Mouse (Mus musculus): ENCODE measurements around the gene Khdc3. TPM values are rescaled to one million over a fixed set of nuclear protein-coding genes. Genes with fewer than 3 reads are reported as not detected.

Khdc3 gene
- polyA plus RNA-seq, 1 experiment from 2014 or later = not detected

GRCm38 (mm10) chr9:73082291-73083000 is 19.2 kb upstream of the Khdc3 start:
- Histone ChIP-seq H3K27ac (no peak overlapping the region), H3K36me3 (replicated peaks) (no peaks in the 10 kb centered on the region), H3K4me1 (no peaks in the 10 kb centered on the region), H3K9me3 (no peaks in the 10 kb centered on the region), H3K9ac (no peak overlapping the region), H3K4me3 (replicated peaks) (no peak overlapping the region), H3K4me2 (no peak overlapping the region), H3K27me3 (no peaks in the 10 kb centered on the region)
- ATAC-seq (ENCODE audit: low FRiP score) = no peak
- WGBS = 88% methylated on average over 8 of the region's 8 CpGs

- no peak overlapping the region for H3K9ac ChIP-seq
- H3K4me2 ChIP-seq = no peak overlapping the region
- no peak overlapping the region for H3K27ac ChIP-seq
- no peak for ATAC-seq (ENCODE audit: low FRiP score)
- H3K9me3 ChIP-seq = no peaks in the 10 kb centered on the region
- no peaks in the 10 kb centered on the region; the same call in 1 of the 2 replicates for H3K27me3 ChIP-seq
- H3K4me3 ChIP-seq (replicated peaks) = no peak overlapping the region
- H3K36me3 ChIP-seq (replicated peaks) = no peaks in the 10 kb centered on the region
- no peaks in the 10 kb centered on the region for H3K4me1 ChIP-seq
- 82% methylated on average over 6 of the region's 6 CpGs for WGBS
Observed at GRCm38 (mm10) chr9:73083956-73084355, 17.7 kb upstream of the Khdc3 start.

GRCm38 (mm10) chr9:73085845-73086244 is 15.8 kb upstream of the Khdc3 start:
- H3K4me3 ChIP-seq (replicated peaks) = no peak overlapping the region
- H3K27ac ChIP-seq = no peak overlapping the region
- no peaks in the 10 kb centered on the region for H3K9me3 ChIP-seq
- H3K27me3 ChIP-seq = no peaks in the 10 kb centered on the region; the same call in 1 of the 2 replicates
- H3K36me3 ChIP-seq (replicated peaks) = no peaks in the 10 kb centered on the region
- WGBS = 87% methylated on average over 6 of the region's 6 CpGs
- no peaks in the 10 kb centered on the region for H3K4me1 ChIP-seq
- H3K9ac ChIP-seq = no peak overlapping the region
- H3K4me2 ChIP-seq = no peak overlapping the region
- no peak for ATAC-seq (ENCODE audit: low FRiP score)

- 66% methylated on average over 8 of the region's 8 CpGs for WGBS
- no peak for ATAC-seq (ENCODE audit: low FRiP score)
- no peaks in the 10 kb centered on the region; the same call in 1 of the 2 replicates for H3K27me3 ChIP-seq
- no peak overlapping the region for H3K4me2 ChIP-seq
- no peak overlapping the region for H3K27ac ChIP-seq
- no peak overlapping the region for H3K4me3 ChIP-seq (replicated peaks)
- no peaks in the 10 kb centered on the region for H3K9me3 ChIP-seq
- no peak overlapping the region for H3K9ac ChIP-seq
- no peaks in the 10 kb centered on the region for H3K36me3 ChIP-seq (replicated peaks)
- no peaks in the 10 kb centered on the region for H3K4me1 ChIP-seq
Observed at GRCm38 (mm10) chr9:73087121-73087520, 14.5 kb upstream of the Khdc3 start.

GRCm38 (mm10) chr9:73087581-73087980 is 14.1 kb upstream of the Khdc3 start:
- Histone ChIP-seq H3K27me3 (peaks cover under 1% of the 10 kb centered on the region; the same call in 1 of the 2 replicates), H3K4me3 (replicated peaks) (no peak overlapping the region), H3K9ac (no peak overlapping the region), H3K27ac (no peak overlapping the region), H3K36me3 (replicated peaks) (no peaks in the 10 kb centered on the region), H3K9me3 (no peaks in the 10 kb centered on the region), H3K4me1 (no peaks in the 10 kb centered on the region), H3K4me2 (no peak overlapping the region)
- 78% methylated on average over 5 of the region's 5 CpGs for WGBS
- ATAC-seq (ENCODE audit: low FRiP score) = no peak

- Histone ChIP-seq H3K4me2 (no peak overlapping the region), H3K36me3 (replicated peaks) (no peaks in the 10 kb centered on the region), H3K9me3 (no peaks in the 10 kb centered on the region), H3K4me1 (0 out of 2 replicates have a peak, but pooled peaks cover under 1% of the 10 kb centered on the region), H3K9ac (no peak overlapping the region), H3K27me3 (peaks cover 3% of the 10 kb centered on the region; the same call in 1 of the 2 replicates), H3K27ac (no peak overlapping the region), H3K4me3 (replicated peaks) (no peak overlapping the region)
- 84% methylated on average over 16 of the region's 16 CpGs for WGBS
- ATAC-seq (ENCODE audit: low FRiP score) = no peak
Observed at GRCm38 (mm10) chr9:73089222-73089920, 12.3 kb upstream of the Khdc3 start.

- Histone ChIP-seq H3K4me3 (replicated peaks) (no peak overlapping the region), H3K36me3 (replicated peaks) (no peaks in the 10 kb centered on the region), H3K4me1 (peaks cover 5% of the 10 kb centered on the region; the same call in 1 of the 2 replicates), H3K4me2 (no peak overlapping the region), H3K9ac (no peak overlapping the region), H3K27me3 (peaks cover 3% of the 10 kb centered on the region; the same call in 1 of the 2 replicates), H3K27ac (no peak overlapping the region), H3K9me3 (no peaks in the 10 kb centered on the region)
- WGBS = 75% methylated on average over 10 of the region's 10 CpGs
- ATAC-seq (ENCODE audit: low FRiP score) = no peak
Observed at GRCm38 (mm10) chr9:73090121-73090520, 11.5 kb upstream of the Khdc3 start.

GRCm38 (mm10) chr9:73091747-73092146 is 9.9 kb upstream of the Khdc3 start:
- ATAC-seq (ENCODE audit: low FRiP score) = no peak
- 0% methylated on average over 1 of the region's 1 CpGs for WGBS
- Histone ChIP-seq H3K9me3 (no peaks in the 10 kb centered on the region), H3K4me3 (replicated peaks) (no peak overlapping the region), H3K4me1 (peaks cover 5% of the 10 kb centered on the region; the same call in 1 of the 2 replicates), H3K36me3 (replicated peaks) (no peaks in the 10 kb centered on the region), H3K27ac (no peak overlapping the region), H3K27me3 (peaks cover 3% of the 10 kb centered on the region; the same call in 1 of the 2 replicates), H3K4me2 (no peak overlapping the region), H3K9ac (no peak overlapping the region)

GRCm38 (mm10) chr9:73094580-73094979 is 7.1 kb upstream of the Khdc3 start:
- 52% methylated on average over 17 of the region's 17 CpGs for WGBS
- H3K9me3 ChIP-seq = no peaks in the 10 kb centered on the region
- no peak overlapping the region for H3K4me2 ChIP-seq
- peak; percentile 64; the same call in 1 of the 2 replicates for ATAC-seq (ENCODE audit: low FRiP score)
- 0 out of 2 replicates have a peak, but pooled peaks cover 3% of the 10 kb centered on the region for H3K27me3 ChIP-seq
- H3K27ac ChIP-seq = no peak overlapping the region
- no peaks in the 10 kb centered on the region for H3K36me3 ChIP-seq (replicated peaks)
- H3K9ac ChIP-seq = no peak overlapping the region
- H3K4me1 ChIP-seq = peaks cover 5% of the 10 kb centered on the region; the same call in 1 of the 2 replicates
- H3K4me3 ChIP-seq (replicated peaks) = no peak overlapping the region

- H3K9ac ChIP-seq = no peak overlapping the region
- H3K4me1 ChIP-seq = peaks cover 5% of the 10 kb centered on the region; the same call in 1 of the 2 replicates
- no peak overlapping the region for H3K4me3 ChIP-seq (replicated peaks)
- no peaks in the 10 kb centered on the region for H3K36me3 ChIP-seq (replicated peaks)
- WGBS = 79% methylated on average over 2 of the region's 2 CpGs
- H3K27me3 ChIP-seq = peaks cover 15% of the 10 kb centered on the region
- H3K9me3 ChIP-seq = no peaks in the 10 kb centered on the region
- no peak overlapping the region for H3K4me2 ChIP-seq
- ATAC-seq (ENCODE audit: low FRiP score) = no peak
- no peak overlapping the region for H3K27ac ChIP-seq
Observed at GRCm38 (mm10) chr9:73097898-73098297, 3.7 kb upstream of the Khdc3 start.

- WGBS = 91% methylated on average over 4 of the region's 4 CpGs
- Histone ChIP-seq H3K9ac (peak within 1 kb of the TSS; percentile 56; the same call in 1 of the 2 replicates), H3K27me3 (peaks cover 54% of the 10 kb centered on the region), H3K27ac (no peak within 1 kb of the TSS), H3K4me1 (peaks cover 10% of the 10 kb centered on the region; the same call in 1 of the 2 replicates), H3K9me3 (no peaks in the 10 kb centered on the region), H3K4me2 (peak within 1 kb of the TSS; percentile 84), H3K4me3 (replicated peaks) (peak within 1 kb of the TSS; percentile 46), H3K36me3 (replicated peaks) (no peaks in the 10 kb centered on the region)
- ATAC-seq (ENCODE audit: low FRiP score) = no peak
Observed at GRCm38 (mm10) chr9:73102181-73102580, 545 bp downstream of the Khdc3 start, which contains the start of gene Gm20509. Gene Gm20509 (plus strand): TSS chr9:73102470.

- ATAC-seq (ENCODE audit: low FRiP score) = 0 out of 2 replicates have a peak, but pooled peaks have one; percentile 36
- WGBS = 4% methylated on average over 57 of the region's 60 CpGs
- H3K4me2 ChIP-seq = peak overlapping the region; percentile 84
- peak overlapping the region; percentile 56; the same call in 1 of the 2 replicates for H3K9ac ChIP-seq
- no peaks in the 10 kb centered on the region for H3K9me3 ChIP-seq
- H3K4me3 ChIP-seq (replicated peaks) = peak overlapping the region; percentile 46
- peaks cover 54% of the 10 kb centered on the region for H3K27me3 ChIP-seq
- no peak overlapping the region for H3K27ac ChIP-seq
- peaks cover 10% of the 10 kb centered on the region; the same call in 1 of the 2 replicates for H3K4me1 ChIP-seq
- H3K36me3 ChIP-seq (replicated peaks) = no peaks in the 10 kb centered on the region
Observed at GRCm38 (mm10) chr9:73103159-73103879, 1.7 kb downstream of the Khdc3 start.

All from forebrain, embryonic 12.5 days (tissue).